Mouse (Mus musculus) adrenal gland (tissue): ENCODE data around the gene Resp18.

ENCODE experiments used
- intact Hi-C: fragments of 180-260 bp; cut with DNase I; formaldehyde crosslinking; loops from one replicate; pipeline ENCODE4 v1.15.1; 2025
- long read RNA-seq, 2 experiments: library from polyadenylated mRNA; unstranded; transcript quantifications; one replicate each; pipeline ENCODE4 v2.0.0; 2020; ENCODE audit warnings: borderline replicate concordance in 1 of 2; ENCODE audit not compliant: insufficient replicate concordance in 1 of 2

The Resp18 gene
- long read RNA-seq, experiment 1, transcript Resp18-201 (6 exons, 748 nt) = major isoform, 70 of 73 reads
- long read RNA-seq, experiment 1, partial matches to known transcripts = 1 of 73 reads
- long read RNA-seq, experiment 1, other reads (novel, unspliced or antisense) = 1 of 73 reads
- long read RNA-seq, experiment 2, transcript Resp18-201 (6 exons, 748 nt) = major isoform, 108 of 117 reads
- long read RNA-seq, experiment 2, partial matches to known transcripts = 1 of 117 reads
- long read RNA-seq, experiment 2, other reads (novel, unspliced or antisense) = 7 of 117 reads

- intact Hi-C loops = no loop called here
Measured at GRCm38 (mm10) chr1:75278228-75278627, at the start of gene Resp18. TSS of gene Resp18 (minus strand) at chr1:75278415.

DNA sequence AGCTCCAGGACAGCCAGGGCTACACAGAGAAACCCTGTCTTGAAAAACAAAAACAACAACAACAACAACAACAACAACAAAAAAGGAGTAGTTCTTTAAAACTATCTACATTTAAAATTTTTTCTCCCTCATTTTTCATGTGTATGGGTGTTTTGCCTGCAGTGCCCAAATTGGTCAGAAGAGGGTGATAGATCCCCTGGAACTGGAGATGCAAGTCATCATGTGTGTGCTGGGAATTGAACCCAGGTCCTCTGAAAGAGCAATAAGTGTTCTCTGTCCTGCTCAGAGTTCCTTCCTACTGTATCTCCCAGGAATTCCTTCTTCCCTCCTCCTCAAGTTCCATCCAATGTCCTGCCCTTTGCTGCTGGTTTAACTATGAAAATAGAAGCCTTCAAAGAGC, 49.2 kb upstream of the Resp18 start:
- intact Hi-C loops = no loop called here

- intact Hi-C loops = no loop called here
Measured at GRCm38 (mm10) chr1:75319166-75319565, 41.0 kb upstream of the Resp18 start.

- intact Hi-C loops = no loop called here
Measured at GRCm38 (mm10) chr1:75318736-75319135, 40.5 kb upstream of the Resp18 start.

DNA sequence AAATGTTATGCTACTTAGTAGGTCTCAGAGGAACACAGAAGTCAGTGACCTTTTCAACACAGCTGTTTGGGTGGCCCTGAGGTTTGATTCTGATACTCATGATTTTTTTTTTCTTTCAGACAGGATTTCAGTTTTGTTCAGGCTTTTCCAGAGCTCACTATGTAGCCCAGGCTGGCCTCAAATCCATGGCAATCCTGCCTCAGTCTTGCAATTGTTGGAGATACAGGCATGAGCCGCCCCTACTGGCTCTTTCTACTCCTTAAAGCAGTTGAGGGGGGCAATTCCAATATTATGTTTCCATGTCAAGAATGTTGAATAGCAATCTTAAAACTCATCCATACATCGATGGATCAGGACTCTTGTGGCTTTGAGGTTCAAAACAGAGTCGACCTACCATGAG, 40.1 kb upstream of the Resp18 start:
- intact Hi-C loops = no loop called here

GRCm38 (mm10) chr1:75317241-75318201, 39.3 kb upstream of the Resp18 start, which contains the start of gene Dnpep:
TSS of gene Dnpep (minus strand) at chr1:75317990.
- intact Hi-C loops = no loop called here

GRCm38 (mm10) chr1:75316861-75317240, 38.6 kb upstream of the Resp18 start:
- intact Hi-C loops = no loop called here

- intact Hi-C loops = no loop called here
Measured at GRCm38 (mm10) chr1:75315456-75316365, 37.5 kb upstream of the Resp18 start.

DNA sequence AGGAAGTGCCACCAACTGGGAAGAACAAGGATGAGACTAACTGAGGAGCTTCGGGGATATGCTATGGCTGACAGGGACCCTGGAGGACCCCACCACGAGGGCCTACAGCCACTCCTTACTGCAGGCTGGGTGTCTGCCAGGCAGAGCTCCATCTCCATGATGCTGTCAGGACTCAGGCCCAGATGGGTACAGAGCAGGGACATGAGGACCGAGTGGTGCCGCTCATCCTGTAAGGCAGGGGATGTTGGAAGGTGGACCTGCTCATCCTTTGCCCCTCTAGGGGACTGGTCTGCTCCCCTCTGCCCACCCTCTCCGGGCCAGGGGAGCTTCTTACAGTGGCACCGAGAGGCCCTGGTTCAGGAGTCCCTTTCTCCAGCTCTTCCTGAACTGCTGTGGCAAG, 36.8 kb upstream of the Resp18 start:
- intact Hi-C loops = no loop called here

DNA sequence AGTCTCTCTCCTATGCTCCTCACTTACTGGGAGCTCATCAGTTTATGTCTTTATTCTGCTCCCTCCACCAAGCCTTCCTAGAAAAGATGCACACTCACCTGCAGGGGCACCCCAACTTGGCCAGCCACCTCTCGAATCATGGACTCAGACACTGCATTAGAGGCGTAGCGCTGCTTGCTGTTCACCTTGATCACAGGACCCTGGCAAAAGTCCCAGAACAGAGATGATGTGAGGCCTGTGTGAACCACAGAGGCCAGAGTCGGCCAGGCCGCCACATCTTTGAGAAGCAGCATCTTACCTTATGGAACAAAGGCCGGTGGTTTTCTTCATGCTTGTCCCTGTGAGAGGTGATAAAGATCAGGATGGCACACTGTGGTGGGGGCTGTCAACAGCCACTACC, 33.5 kb upstream of the Resp18 start:
- intact Hi-C loops = no loop called here

- intact Hi-C loops = no loop called here
Measured at GRCm38 (mm10) chr1:75304662-75305061, 26.4 kb upstream of the Resp18 start.

- intact Hi-C loops = no loop called here
Measured at GRCm38 (mm10) chr1:75294294-75294693, 16.1 kb upstream of the Resp18 start.

GRCm38 (mm10) chr1:75293331-75293701, 15.1 kb upstream of the Resp18 start:
- intact Hi-C loops = no loop called here

DNA sequence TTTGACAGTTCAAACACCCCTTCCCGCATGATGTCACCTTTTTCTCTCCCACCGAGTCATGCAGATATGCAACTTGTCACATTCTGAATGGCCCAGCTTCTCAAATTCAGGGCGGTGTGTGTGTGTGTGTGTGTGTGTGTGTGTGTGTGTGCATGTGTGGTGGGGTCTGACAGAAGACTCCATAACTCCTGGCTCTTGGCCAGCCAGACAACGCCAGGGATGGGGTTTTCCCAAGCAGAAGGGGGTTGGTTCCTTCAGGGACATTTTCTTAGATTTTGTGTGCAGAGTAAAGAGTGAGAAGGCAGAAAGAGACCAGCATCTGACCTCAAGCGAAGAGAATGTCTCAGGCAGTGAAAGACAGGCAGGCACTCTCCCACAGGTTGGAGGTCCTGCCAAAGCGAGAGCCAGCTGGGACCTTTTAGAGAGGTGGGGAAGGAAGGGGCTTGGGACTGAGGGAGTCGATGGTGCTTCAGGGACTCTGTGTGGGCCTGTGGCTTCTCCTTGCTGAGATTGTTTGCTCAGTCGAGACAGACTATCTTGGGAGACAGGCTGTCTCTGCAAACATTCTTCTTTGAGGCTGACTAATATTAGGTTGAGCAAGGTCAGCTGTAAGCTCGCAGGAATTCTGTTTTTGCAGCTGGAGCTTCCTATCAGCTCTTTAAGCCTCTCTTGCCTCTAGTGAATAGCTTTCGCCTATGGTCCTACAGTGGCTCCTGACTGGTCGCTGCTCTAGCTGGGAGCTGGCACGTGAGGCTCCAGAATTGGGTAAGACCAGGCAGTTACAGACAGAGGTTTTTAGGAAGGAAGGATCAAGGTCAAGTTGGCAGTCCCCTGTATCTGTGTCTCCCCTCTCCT, 14.5 kb upstream of the Resp18 start:
- intact Hi-C loops = no loop called here

DNA sequence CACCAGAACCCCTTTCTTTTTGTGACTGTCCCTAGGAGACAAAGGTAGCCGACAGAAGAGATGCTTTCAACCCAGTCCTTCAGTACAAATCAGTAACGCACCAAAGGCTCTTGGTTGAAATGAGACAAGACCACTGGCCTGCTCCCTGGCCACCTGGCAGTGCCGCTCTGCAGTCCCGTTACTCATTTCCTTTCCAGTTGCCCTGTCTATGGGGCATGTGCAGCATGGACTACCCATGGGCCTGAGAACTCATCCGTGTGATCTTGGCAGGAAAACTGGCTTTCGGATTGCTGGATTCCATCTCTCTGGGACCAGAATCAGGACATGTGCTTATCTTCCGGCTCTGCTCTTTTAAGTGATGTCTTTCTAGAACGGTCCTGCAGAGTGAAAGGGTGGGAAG, 13.1 kb upstream of the Resp18 start:
- intact Hi-C loops = no loop called here

DNA sequence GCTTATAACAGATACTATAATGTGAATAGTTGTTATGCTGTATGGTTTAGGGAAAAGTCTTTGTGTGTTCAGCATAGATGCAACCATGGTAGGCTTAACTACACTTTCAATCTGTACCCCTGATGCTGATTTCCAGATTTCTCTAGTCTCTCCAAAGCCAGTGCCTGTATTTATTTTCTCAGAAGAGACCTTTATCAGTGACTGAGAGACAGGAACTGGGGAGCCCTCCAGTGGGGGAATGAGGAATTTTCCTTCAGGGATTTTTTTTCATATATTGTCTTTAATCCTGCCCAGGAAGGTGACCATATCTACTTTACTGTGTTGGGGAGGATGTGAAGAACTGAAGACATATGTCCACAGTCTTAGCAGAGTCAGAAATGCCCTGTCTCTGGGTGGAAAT, 12.4 kb upstream of the Resp18 start:
- intact Hi-C loops = no loop called here

GRCm38 (mm10) chr1:75289888-75290431, 11.7 kb upstream of the Resp18 start:
- intact Hi-C loops = no loop called here

- intact Hi-C loops = no loop called here
Measured at GRCm38 (mm10) chr1:75289376-75289775, 11.2 kb upstream of the Resp18 start.

GRCm38 (mm10) chr1:75284911-75285310, 6.7 kb upstream of the Resp18 start:
- intact Hi-C loops = no loop called here

DNA sequence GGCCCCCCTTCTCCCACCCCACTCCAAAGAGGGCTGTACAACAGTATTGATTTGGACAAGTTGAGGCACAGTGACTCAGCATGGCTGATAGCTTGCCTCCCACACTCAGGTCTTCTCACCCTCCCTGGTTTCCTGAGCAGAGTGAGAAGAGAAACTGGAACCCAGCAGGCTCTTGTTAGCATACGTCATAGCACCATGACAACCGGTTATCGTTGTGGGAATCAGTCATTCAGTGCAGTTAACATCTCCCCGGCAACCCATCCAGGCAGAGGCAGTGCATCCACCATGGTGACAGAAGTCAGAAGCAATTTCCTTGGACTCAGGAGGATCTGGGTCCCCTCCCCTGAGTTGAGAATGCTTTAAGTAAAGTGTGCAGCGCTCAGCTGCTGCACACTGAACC, 4.8 kb upstream of the Resp18 start:
- intact Hi-C loops = no loop called here
